Mouse (Mus musculus) midbrain, embryonic 10.5 days (tissue): ENCODE data around the gene Tsc22d1. TPM values are rescaled to one million over a fixed set of nuclear protein-coding genes. Genes with fewer than 3 reads are reported as not detected.

ENCODE experiments used
- DNase-seq: peaks from one replicate; pipeline ENCODE4 v3.0.0-alpha.2; 2017; ENCODE audit warnings: low spot score
- H3K27ac ChIP-seq: fragments of 300-500 bp; sonication (generic); replicated peaks from 2 replicates; pipeline ENCODE4 v1.5.1; 2016; ENCODE audit warnings: mild to moderate bottlenecking
- H3K27me3 ChIP-seq: fragments of 300-500 bp; sonication (generic); 2 replicates; pipeline ENCODE4 v1.6.1; 2016; ENCODE audit warnings: low read depth, mild to moderate bottlenecking; ENCODE audit not compliant: poor library complexity, severe bottlenecking
- H3K36me3 ChIP-seq: fragments of 300-500 bp; sonication (generic); 2 replicates; pipeline ENCODE4 v1.6.1; 2016; ENCODE audit warnings: mild to moderate bottlenecking, moderate library complexity
- H3K4me1 ChIP-seq: fragments of 300-500 bp; sonication (generic); 2 replicates; pipeline ENCODE4 v1.6.1; 2016
- H3K4me3 ChIP-seq: fragments of 300-500 bp; sonication (generic); 2 replicates; pipeline ENCODE4 v1.5.1; 2016; ENCODE audit warnings: mild to moderate bottlenecking, moderate library complexity
- H3K9me3 ChIP-seq: fragments of 300-500 bp; sonication (generic); replicated peaks from 2 replicates; pipeline ENCODE4 v1.6.1; 2016; ENCODE audit warnings: mild to moderate bottlenecking
- WGBS: fragments of 180-500 bp; shearing (Covaris S2); methylation state at CpG from one replicate; pipeline ENCODE4 v1.1.7; 2016; 5-methylcytosine and 5-hydroxymethylcytosine counted together
- polyA plus RNA-seq: library from polyadenylated mRNA; unstranded; fragments of >200 nt; fragmentation: Nextera tagmentation; extraction: Ambion mirVana; gene quantifications from 2 replicates; pipeline ENCODE4 v1.2.1, GENCODE M21; 2016

Tsc22d1 gene
- polyA plus RNA-seq, 1 experiment from 2014 or later, result 313 TPM

- no peaks in the 10 kb centered on the region for H3K27me3 ChIP-seq
- peak overlapping the region; percentile 99 for H3K27ac ChIP-seq
- H3K9me3 ChIP-seq, result no peaks in the 10 kb centered on the region
- H3K4me1 ChIP-seq, result peaks cover 72% of the 10 kb centered on the region
- 60% methylated on average over 27 of the region's 27 CpGs for WGBS
- peak overlapping the region; percentile 95 for H3K4me3 ChIP-seq
- peaks cover 50% of the 10 kb centered on the region for H3K36me3 ChIP-seq
- no peak for DNase-seq
Observed at GRCm38 (mm10) chr14:76416366-76417040, 1.7 kb downstream of the Tsc22d1 start.

- peaks cover 75% of the 10 kb centered on the region for H3K4me1 ChIP-seq
- no peak overlapping the region; the same call in 1 of the 2 replicates for H3K27ac ChIP-seq
- peak overlapping the region; percentile 95 for H3K4me3 ChIP-seq
- no peak for DNase-seq
- WGBS, result 94% methylated on average over 17 of the region's 17 CpGs
- no peaks in the 10 kb centered on the region for H3K27me3 ChIP-seq
- peaks cover 59% of the 10 kb centered on the region for H3K36me3 ChIP-seq
- no peaks in the 10 kb centered on the region for H3K9me3 ChIP-seq
Observed at GRCm38 (mm10) chr14:76417346-76417745, 2.6 kb downstream of the Tsc22d1 start.

GRCm38 (mm10) chr14:76420726-76421125 lies 6.0 kb downstream of the Tsc22d1 start:
- H3K27ac ChIP-seq, result no peak overlapping the region
- H3K4me3 ChIP-seq, result peak overlapping the region; percentile 95
- no peak for DNase-seq
- H3K27me3 ChIP-seq, result no peaks in the 10 kb centered on the region
- 39% methylated on average over 7 of the region's 7 CpGs for WGBS
- H3K36me3 ChIP-seq, result peaks cover 93% of the 10 kb centered on the region
- H3K4me1 ChIP-seq, result peaks cover 83% of the 10 kb centered on the region
- H3K9me3 ChIP-seq, result no peaks in the 10 kb centered on the region

GRCm38 (mm10) chr14:76421162-76421561 lies 6.4 kb downstream of the Tsc22d1 start:
- H3K27ac ChIP-seq, result no peak overlapping the region
- H3K4me3 ChIP-seq, result peak overlapping the region; percentile 95
- H3K4me1 ChIP-seq, result peaks cover 81% of the 10 kb centered on the region
- DNase-seq, result no peak
- peaks cover 96% of the 10 kb centered on the region for H3K36me3 ChIP-seq
- WGBS, result 93% methylated on average over 4 of the region's 4 CpGs
- H3K9me3 ChIP-seq, result no peaks in the 10 kb centered on the region
- H3K27me3 ChIP-seq, result no peaks in the 10 kb centered on the region

- Histone ChIP-seq H3K9me3 (no peaks in the 10 kb centered on the region), H3K36me3 (peaks cover 100% of the 10 kb centered on the region), H3K4me3 (no peak overlapping the region), H3K27me3 (no peaks in the 10 kb centered on the region), H3K27ac (no peak overlapping the region), H3K4me1 (peaks cover 40% of the 10 kb centered on the region)
- 92% methylated on average over 7 of the region's 7 CpGs for WGBS
- no peak for DNase-seq
Observed at GRCm38 (mm10) chr14:76425422-76425821, 10.7 kb downstream of the Tsc22d1 start.

- peaks cover 33% of the 10 kb centered on the region for H3K4me1 ChIP-seq
- H3K36me3 ChIP-seq, result peaks cover 100% of the 10 kb centered on the region
- DNase-seq, result no peak
- no peaks in the 10 kb centered on the region for H3K27me3 ChIP-seq
- H3K27ac ChIP-seq, result no peak overlapping the region
- no peaks in the 10 kb centered on the region for H3K9me3 ChIP-seq
- 92% methylated on average over 21 of the region's 21 CpGs for WGBS
- H3K4me3 ChIP-seq, result no peak overlapping the region
Observed at GRCm38 (mm10) chr14:76425986-76426530, 11.3 kb downstream of the Tsc22d1 start.

- H3K4me3 ChIP-seq, result no peak overlapping the region
- H3K4me1 ChIP-seq, result peaks cover 7% of the 10 kb centered on the region
- H3K27ac ChIP-seq, result no peak overlapping the region
- H3K27me3 ChIP-seq, result no peaks in the 10 kb centered on the region
- no peaks in the 10 kb centered on the region for H3K9me3 ChIP-seq
- H3K36me3 ChIP-seq, result peaks cover 99% of the 10 kb centered on the region
- WGBS, result 92% methylated on average over 2 of the region's 2 CpGs
- DNase-seq, result no peak
Observed at GRCm38 (mm10) chr14:76428855-76429254, 14.1 kb downstream of the Tsc22d1 start.

- H3K4me1 ChIP-seq, result no peaks in the 10 kb centered on the region
- H3K36me3 ChIP-seq, result peaks cover 95% of the 10 kb centered on the region
- H3K9me3 ChIP-seq, result no peaks in the 10 kb centered on the region
- no peaks in the 10 kb centered on the region for H3K27me3 ChIP-seq
- H3K27ac ChIP-seq, result no peak overlapping the region
- no peak overlapping the region for H3K4me3 ChIP-seq
- 92% methylated on average over 4 of the region's 4 CpGs for WGBS
- DNase-seq, result no peak
Observed at GRCm38 (mm10) chr14:76431918-76432317, 17.2 kb downstream of the Tsc22d1 start.

GRCm38 (mm10) chr14:76432369-76432768 lies 17.6 kb downstream of the Tsc22d1 start:
- WGBS, result 95% methylated on average over 7 of the region's 7 CpGs
- DNase-seq, result no peak
- no peaks in the 10 kb centered on the region for H3K9me3 ChIP-seq
- no peaks in the 10 kb centered on the region for H3K4me1 ChIP-seq
- H3K4me3 ChIP-seq, result no peak overlapping the region
- no peak overlapping the region for H3K27ac ChIP-seq
- no peaks in the 10 kb centered on the region for H3K27me3 ChIP-seq
- peaks cover 95% of the 10 kb centered on the region for H3K36me3 ChIP-seq

- no peaks in the 10 kb centered on the region for H3K4me1 ChIP-seq
- no peak overlapping the region for H3K27ac ChIP-seq
- no peaks in the 10 kb centered on the region for H3K9me3 ChIP-seq
- no peaks in the 10 kb centered on the region for H3K27me3 ChIP-seq
- peaks cover 95% of the 10 kb centered on the region for H3K36me3 ChIP-seq
- no peak overlapping the region for H3K4me3 ChIP-seq
- WGBS, result 97% methylated on average over 8 of the region's 8 CpGs
- DNase-seq, result no peak
Observed at GRCm38 (mm10) chr14:76432816-76433215, 18.1 kb downstream of the Tsc22d1 start.

- no peaks in the 10 kb centered on the region for H3K9me3 ChIP-seq
- no peak overlapping the region for H3K4me3 ChIP-seq
- no peak overlapping the region for H3K27ac ChIP-seq
- H3K36me3 ChIP-seq, result peaks cover 75% of the 10 kb centered on the region
- 95% methylated on average over 10 of the region's 10 CpGs for WGBS
- DNase-seq, result no peak
- no peaks in the 10 kb centered on the region for H3K27me3 ChIP-seq
- H3K4me1 ChIP-seq, result no peaks in the 10 kb centered on the region
Observed at GRCm38 (mm10) chr14:76442160-76442559, 27.4 kb downstream of the Tsc22d1 start.

- no peak overlapping the region for H3K27ac ChIP-seq
- H3K27me3 ChIP-seq, result no peaks in the 10 kb centered on the region
- 89% methylated on average over 4 of the region's 4 CpGs for WGBS
- peaks cover 40% of the 10 kb centered on the region for H3K36me3 ChIP-seq
- DNase-seq, result no peak
- no peaks in the 10 kb centered on the region for H3K9me3 ChIP-seq
- H3K4me3 ChIP-seq, result no peak overlapping the region
- H3K4me1 ChIP-seq, result peaks cover 3% of the 10 kb centered on the region; the same call in 1 of the 2 replicates
Observed at GRCm38 (mm10) chr14:76448987-76449386, 34.2 kb downstream of the Tsc22d1 start.

GRCm38 (mm10) chr14:76451011-76451410 lies 36.2 kb downstream of the Tsc22d1 start:
- H3K27ac ChIP-seq, result no peak overlapping the region
- no peaks in the 10 kb centered on the region for H3K9me3 ChIP-seq
- no peaks in the 10 kb centered on the region for H3K27me3 ChIP-seq
- 85% methylated on average over 6 of the region's 6 CpGs for WGBS
- H3K4me1 ChIP-seq, result peaks cover 6% of the 10 kb centered on the region; the same call in 1 of the 2 replicates
- DNase-seq, result no peak
- H3K4me3 ChIP-seq, result no peak overlapping the region
- H3K36me3 ChIP-seq, result peaks cover 27% of the 10 kb centered on the region
